Mouse (Mus musculus): ENCODE results near the gene Lrch3. TPM values are rescaled to one million over a fixed set of nuclear protein-coding genes. Genes with fewer than 3 reads are reported as not detected.

Gene Lrch3
- polyA plus RNA-seq, 1 experiment, result 21.0 TPM

DNA sequence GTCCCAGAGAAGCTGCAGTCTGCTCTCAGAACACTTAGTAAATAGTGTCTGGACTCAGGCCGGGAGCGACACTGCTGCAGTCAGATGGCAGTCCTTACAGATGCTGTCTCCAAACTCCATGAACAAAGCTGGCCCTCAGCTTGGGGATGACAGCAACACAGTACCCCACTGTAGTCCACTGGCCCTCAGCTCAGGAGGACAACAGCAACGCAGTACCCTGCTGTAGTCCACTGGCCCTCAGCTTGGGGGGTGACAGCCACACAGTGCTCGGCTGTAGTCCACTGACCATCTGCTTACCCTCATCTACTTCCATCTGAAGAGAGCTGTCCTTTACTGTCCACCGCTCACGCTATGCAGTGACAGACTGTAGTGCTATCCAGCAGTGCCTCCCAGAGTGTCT lies 96.3 kb downstream of the Lrch3 start:
- DNase-seq, result no peak
- Histone ChIP-seq H3K27me3 (replicated peaks; ENCODE audit: control insufficient read depth, insufficient read depth, low read length) (no peaks in the 10 kb centered on the region), H3K4me3 (ENCODE audit: insufficient read depth, low read depth, low read length) (no peak overlapping the region), H3K4me1 (ENCODE audit: control insufficient read depth, insufficient read depth, low read length) (peaks cover 3% of the 10 kb centered on the region; the same call in 1 of the 2 replicates), H3K27ac (ENCODE audit: insufficient read depth, low read depth, low read length) (no peak overlapping the region), H3K36me3 (ENCODE audit: control insufficient read depth, insufficient read depth, low read length) (no peaks in the 10 kb centered on the region; the same call in 1 of the 2 replicates)
- WGBS, result 98% methylated on average over 6 of the region's 6 CpGs
- TF ChIP-seq POLR2A (IDR thresholded peaks at IDR 0.05; ENCODE audit: low read depth, low read length), result no peak
- TF ChIP-seq CTCF (conservative IDR thresholded peaks at IDR 0.05; ENCODE audit: insufficient read depth, insufficient read length, low read depth, low read length), result no peak

- TF ChIP-seq CTCF (conservative IDR thresholded peaks at IDR 0.05; ENCODE audit: insufficient read depth, insufficient read length, low read depth, low read length), result no peak
- TF ChIP-seq POLR2A (IDR thresholded peaks at IDR 0.05; ENCODE audit: low read depth, low read length), result no peak
- H3K36me3 ChIP-seq (ENCODE audit: control insufficient read depth, insufficient read depth, low read length), result no peaks in the 10 kb centered on the region; the same call in 1 of the 2 replicates
- H3K27me3 ChIP-seq (replicated peaks; ENCODE audit: control insufficient read depth, insufficient read depth, low read length), result no peaks in the 10 kb centered on the region
- H3K4me1 ChIP-seq (ENCODE audit: control insufficient read depth, insufficient read depth, low read length), result peaks cover 3% of the 10 kb centered on the region; the same call in 1 of the 2 replicates
- DNase-seq, result peak; percentile 74
- 74% methylated on average over 5 of the region's 5 CpGs for WGBS
- no peak overlapping the region for H3K27ac ChIP-seq (ENCODE audit: insufficient read depth, low read depth, low read length)
- H3K4me3 ChIP-seq (ENCODE audit: insufficient read depth, low read depth, low read length), result no peak overlapping the region
Measured at GRCm38 (mm10) chr16:33013801-33014200, 99.9 kb downstream of the Lrch3 start.

DNA sequence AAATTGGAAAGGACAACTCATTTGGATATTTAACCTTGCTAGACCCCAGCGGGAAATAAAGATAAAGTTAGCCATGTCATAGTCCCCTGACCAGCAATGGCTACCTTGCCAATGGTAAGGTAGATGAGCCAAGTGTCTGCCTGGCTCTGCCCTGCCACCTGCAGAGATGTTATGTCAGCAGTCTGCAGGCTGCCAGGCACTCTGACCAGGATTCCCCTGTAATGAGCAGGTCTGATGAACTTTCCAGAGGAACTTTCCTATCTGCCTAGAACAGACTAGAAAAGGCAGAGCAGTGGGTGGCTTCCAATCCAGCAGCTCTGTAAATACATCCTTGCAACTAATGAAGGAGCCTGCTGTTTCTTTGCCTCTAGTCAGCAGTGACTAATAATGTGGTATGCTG lies 101.0 kb downstream of the Lrch3 start:
- 50% methylated on average over 1 of the region's 1 CpGs for WGBS
- no peaks in the 10 kb centered on the region; the same call in 1 of the 2 replicates for H3K36me3 ChIP-seq (ENCODE audit: control insufficient read depth, insufficient read depth, low read length)
- TF ChIP-seq POLR2A (IDR thresholded peaks at IDR 0.05; ENCODE audit: low read depth, low read length), result no peak
- TF ChIP-seq CTCF (conservative IDR thresholded peaks at IDR 0.05; ENCODE audit: insufficient read depth, insufficient read length, low read depth, low read length), result no peak

DNA sequence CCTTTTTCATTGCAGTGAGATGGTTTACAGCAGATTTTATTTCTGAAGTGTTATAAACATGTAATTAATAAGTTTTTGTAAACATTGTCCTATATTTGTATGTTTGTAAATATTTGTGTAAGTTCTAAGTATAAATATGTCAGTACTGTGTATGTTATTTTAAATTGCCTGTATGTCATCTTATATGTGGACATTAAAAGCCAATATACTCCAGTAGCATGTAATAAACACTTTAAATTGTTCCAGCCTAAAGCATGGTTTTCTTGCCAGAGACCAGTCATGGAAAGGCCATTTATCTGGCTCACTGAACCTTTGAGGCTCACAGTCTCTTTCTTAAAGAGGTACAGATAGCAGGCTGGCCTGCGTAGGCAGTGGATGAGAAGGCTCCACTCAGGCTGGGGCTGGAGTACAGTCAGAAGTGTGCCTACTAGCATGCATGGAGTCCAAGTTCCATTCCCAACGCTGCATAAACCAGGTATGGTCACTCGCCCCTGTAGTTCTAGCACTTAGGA lies 101.6 kb downstream of the Lrch3 start:
- H3K36me3 ChIP-seq (ENCODE audit: control insufficient read depth, insufficient read depth, low read length), result no peaks in the 10 kb centered on the region; the same call in 1 of the 2 replicates
- no peaks in the 10 kb centered on the region for H3K27me3 ChIP-seq (replicated peaks; ENCODE audit: control insufficient read depth, insufficient read depth, low read length)
- WGBS, result 68% methylated on average over 3 of the region's 3 CpGs
- DNase-seq, result no peak
- H3K27ac ChIP-seq (ENCODE audit: insufficient read depth, low read depth, low read length), result no peak overlapping the region
- peaks cover 3% of the 10 kb centered on the region; the same call in 1 of the 2 replicates for H3K4me1 ChIP-seq (ENCODE audit: control insufficient read depth, insufficient read depth, low read length)
- H3K4me3 ChIP-seq (ENCODE audit: insufficient read depth, low read depth, low read length), result no peak overlapping the region
- TF ChIP-seq CTCF (conservative IDR thresholded peaks at IDR 0.05; ENCODE audit: insufficient read depth, insufficient read length, low read depth, low read length) (no peak), POLR2A (IDR thresholded peaks at IDR 0.05; ENCODE audit: low read depth, low read length) (no peak)

More for the DNA sequence above, 101.0 kb downstream of the Lrch3 start:
- Histone ChIP-seq H3K4me1 (ENCODE audit: control insufficient read depth, insufficient read depth, low read length) (peaks cover 3% of the 10 kb centered on the region; the same call in 1 of the 2 replicates), H3K4me3 (ENCODE audit: insufficient read depth, low read depth, low read length) (no peak overlapping the region), H3K27me3 (replicated peaks; ENCODE audit: control insufficient read depth, insufficient read depth, low read length) (no peaks in the 10 kb centered on the region), H3K27ac (ENCODE audit: insufficient read depth, low read depth, low read length) (peak overlapping the region; percentile 7; the same call in 1 of the 2 replicates)
- peak; percentile 82 for DNase-seq

DNA sequence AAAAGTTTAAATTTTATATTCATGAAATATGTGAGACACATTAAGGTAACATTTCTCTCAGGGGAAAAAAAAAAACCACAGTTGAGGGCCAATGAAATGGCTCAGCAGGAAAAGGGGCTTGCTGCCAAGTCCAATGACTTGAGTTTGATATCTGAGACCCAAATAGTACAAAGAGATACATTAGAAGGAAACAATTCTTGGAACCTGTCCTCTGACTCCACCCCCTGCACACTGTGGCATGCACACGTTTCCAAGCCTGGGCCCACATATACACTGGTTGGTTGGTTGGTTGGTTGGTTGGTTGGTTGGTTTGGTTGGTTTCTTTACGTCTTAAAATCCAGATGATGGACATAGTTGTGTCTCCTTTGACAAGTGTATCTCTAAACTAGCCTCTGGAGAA lies 102.1 kb downstream of the Lrch3 start:
- Histone ChIP-seq H3K4me3 (ENCODE audit: insufficient read depth, low read depth, low read length) (no peak overlapping the region), H3K27me3 (replicated peaks; ENCODE audit: control insufficient read depth, insufficient read depth, low read length) (no peaks in the 10 kb centered on the region), H3K27ac (ENCODE audit: insufficient read depth, low read depth, low read length) (no peak overlapping the region), H3K36me3 (ENCODE audit: control insufficient read depth, insufficient read depth, low read length) (no peaks in the 10 kb centered on the region; the same call in 1 of the 2 replicates), H3K4me1 (ENCODE audit: control insufficient read depth, insufficient read depth, low read length) (peaks cover 3% of the 10 kb centered on the region; the same call in 1 of the 2 replicates)
- no peak for TF ChIP-seq POLR2A (IDR thresholded peaks at IDR 0.05; ENCODE audit: low read depth, low read length)
- TF ChIP-seq CTCF (conservative IDR thresholded peaks at IDR 0.05; ENCODE audit: insufficient read depth, insufficient read length, low read depth, low read length), result no peak
- WGBS, result 75% methylated on average over 2 of the region's 2 CpGs
- DNase-seq, result no peak

DNA sequence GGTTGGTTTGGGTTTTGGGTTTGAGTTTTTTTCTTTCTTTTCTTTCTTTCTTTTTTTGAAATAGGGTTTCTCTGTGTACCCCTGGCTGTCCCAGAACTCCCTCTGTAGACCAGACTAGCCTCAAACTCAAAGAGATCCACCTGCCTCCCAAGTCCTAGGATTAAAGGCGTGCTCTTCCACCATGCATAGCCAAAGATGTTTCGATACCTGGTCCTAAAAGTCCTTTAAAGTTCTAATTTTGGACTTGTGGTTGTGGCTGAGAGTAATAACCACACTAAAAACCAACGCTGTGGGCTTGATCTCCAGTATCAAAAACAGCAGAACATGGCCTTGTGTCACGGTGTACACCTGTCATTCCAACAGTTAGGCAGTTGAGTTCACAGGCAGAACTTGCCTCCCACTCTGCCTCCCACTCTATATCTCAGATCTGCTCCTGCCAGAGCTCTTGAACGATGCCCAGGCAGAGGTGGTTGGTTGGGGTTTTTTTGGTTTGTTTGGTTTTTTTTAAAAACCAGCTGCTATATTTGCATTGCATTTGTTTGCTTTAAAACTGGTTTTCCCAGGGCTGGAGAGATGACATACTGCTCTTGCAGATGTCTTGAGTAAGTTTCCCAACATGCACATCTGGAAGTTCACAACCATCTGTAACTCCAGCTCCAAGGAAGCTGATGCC lies 103.9 kb downstream of the Lrch3 start:
- Histone ChIP-seq H3K27me3 (replicated peaks; ENCODE audit: control insufficient read depth, insufficient read depth, low read length) (no peaks in the 10 kb centered on the region), H3K4me1 (ENCODE audit: control insufficient read depth, insufficient read depth, low read length) (peaks cover 3% of the 10 kb centered on the region; the same call in 1 of the 2 replicates), H3K36me3 (ENCODE audit: control insufficient read depth, insufficient read depth, low read length) (no peaks in the 10 kb centered on the region), H3K4me3 (ENCODE audit: insufficient read depth, low read depth, low read length) (no peak overlapping the region), H3K27ac (ENCODE audit: insufficient read depth, low read depth, low read length) (no peak overlapping the region)
- DNase-seq, result no peak
- TF ChIP-seq POLR2A (IDR thresholded peaks at IDR 0.05; ENCODE audit: low read depth, low read length) (no peak), CTCF (conservative IDR thresholded peaks at IDR 0.05; ENCODE audit: insufficient read depth, insufficient read length, low read depth, low read length) (no peak)
- WGBS, result 69% methylated on average over 5 of the region's 5 CpGs

GRCm38 (mm10) chr16:33019117-33019770 lies 105.3 kb downstream of the Lrch3 start:
- TF ChIP-seq CTCF (conservative IDR thresholded peaks at IDR 0.05; ENCODE audit: insufficient read depth, insufficient read length, low read depth, low read length), result no peak
- Histone ChIP-seq H3K36me3 (ENCODE audit: control insufficient read depth, insufficient read depth, low read length) (no peaks in the 10 kb centered on the region), H3K4me3 (ENCODE audit: insufficient read depth, low read depth, low read length) (peak overlapping the region; percentile 60), H3K4me1 (ENCODE audit: control insufficient read depth, insufficient read depth, low read length) (peaks cover 3% of the 10 kb centered on the region; the same call in 1 of the 2 replicates), H3K27ac (ENCODE audit: insufficient read depth, low read depth, low read length) (peak overlapping the region; percentile 32), H3K27me3 (replicated peaks; ENCODE audit: control insufficient read depth, insufficient read depth, low read length) (no peaks in the 10 kb centered on the region)
- peak; percentile 84 for DNase-seq
- 35% methylated on average over 21 of the region's 21 CpGs for WGBS

Data from kidney, adult 2 months (tissue).